Mouse (Mus musculus) ES-Bruce4 (cell line): Measurements from ENCODE around the gene Pink1. TPM values are rescaled to one million over a fixed set of nuclear protein-coding genes. Genes with fewer than 3 reads are reported as not detected.

Experiments
- H3K27ac ChIP-seq: 2 replicates; pipeline ENCODE4 v1.5.1; 2012; ENCODE audit warnings: low read length, inconsistent platforms; ENCODE audit not compliant: insufficient read depth
- H3K27me3 ChIP-seq: 2 replicates; pipeline ENCODE4 v1.6.1; 2012; ENCODE audit warnings: mild to moderate bottlenecking, low read length, inconsistent platforms; ENCODE audit not compliant: control insufficient read depth, poor library complexity, insufficient read depth, severe bottlenecking
- H3K36me3 ChIP-seq: 2 replicates; pipeline ENCODE4 v1.6.1; 2012; ENCODE audit warnings: inconsistent platforms, mild to moderate bottlenecking, low read length, moderate library complexity; ENCODE audit not compliant: control insufficient read depth, poor library complexity, insufficient read depth, severe bottlenecking
- H3K4me1 ChIP-seq: one replicate; pipeline ENCODE4 v1.8.1; 2011; ENCODE audit warnings: low read length; ENCODE audit not compliant: control insufficient read depth, insufficient read depth
- H3K4me3 ChIP-seq: 2 replicates; pipeline ENCODE4 v1.5.1; 2011; ENCODE audit warnings: low read depth, mild to moderate bottlenecking, low read length
- H3K9ac ChIP-seq: 2 replicates; pipeline ENCODE4 v1.6.1; 2012; ENCODE audit warnings: low read depth, mild to moderate bottlenecking, inconsistent platforms; ENCODE audit not compliant: poor library complexity, severe bottlenecking
- H3K9me3 ChIP-seq: replicated peaks from 2 replicates; pipeline ENCODE4 v1.6.1; 2012; ENCODE audit warnings: mild to moderate bottlenecking, low read length, inconsistent platforms; ENCODE audit not compliant: control insufficient read depth, poor library complexity, insufficient read depth, severe bottlenecking
- CTCF ChIP-seq: IDR thresholded peaks from one replicate; pipeline ENCODE4 v1.8.1; 2011; ENCODE audit warnings: low read depth, low read length
- EP300 ChIP-seq: IDR thresholded peaks from 2 replicates; pipeline ENCODE4 v1.6.1; 2011; ENCODE audit warnings: low read depth, low read length; ENCODE audit not compliant: insufficient read depth
- POLR2A ChIP-seq: IDR thresholded peaks from one replicate; pipeline ENCODE4 v1.8.1; 2011; ENCODE audit warnings: low read length; ENCODE audit not compliant: insufficient read depth
- polyA plus RNA-seq: library from polyadenylated mRNA; stranded (reverse); fragments of >200 nt; gene quantifications from 2 replicates; pipeline ENCODE4 v1.2.4, GENCODE M21; 2011; ENCODE audit warnings: low read depth; ENCODE audit not compliant: missing spikeins, insufficient read depth, insufficient read length

Pink1 gene
- polyA plus RNA-seq, 1 experiment = 23.4 TPM

- TF ChIP-seq CTCF (no peak), EP300 (no peak), POLR2A (no peak)
- no peak overlapping the region for H3K4me3 ChIP-seq
- no peaks in the 10 kb centered on the region for H3K36me3 ChIP-seq
- no peaks in the 10 kb centered on the region for H3K27me3 ChIP-seq
- H3K4me1 ChIP-seq = no peaks in the 10 kb centered on the region
- H3K9ac ChIP-seq = no peak overlapping the region
- H3K27ac ChIP-seq = no peak overlapping the region
- no peaks in the 10 kb centered on the region for H3K9me3 ChIP-seq
These were observed 13.9 kb upstream of the Pink1 start for GRCm38 (mm10) chr4:138339963-138340362.

GRCm38 (mm10) chr4:138337341-138337740, 11.2 kb upstream of the Pink1 start:
- TF ChIP-seq EP300 (no peak), CTCF (no peak), POLR2A (no peak)
- Histone ChIP-seq H3K27ac (no peak overlapping the region), H3K36me3 (no peaks in the 10 kb centered on the region), H3K27me3 (no peaks in the 10 kb centered on the region), H3K9ac (no peak overlapping the region), H3K9me3 (no peaks in the 10 kb centered on the region), H3K4me3 (no peak overlapping the region), H3K4me1 (no peaks in the 10 kb centered on the region)

- Histone ChIP-seq H3K4me3 (no peak overlapping the region), H3K9ac (no peak overlapping the region), H3K27me3 (no peaks in the 10 kb centered on the region), H3K36me3 (no peaks in the 10 kb centered on the region), H3K27ac (no peak overlapping the region), H3K9me3 (no peaks in the 10 kb centered on the region), H3K4me1 (no peaks in the 10 kb centered on the region)
- no peak for TF ChIP-seq POLR2A
These were observed 10.8 kb upstream of the Pink1 start for GRCm38 (mm10) chr4:138336876-138337275.

- Histone ChIP-seq H3K4me3 (no peak overlapping the region), H3K9ac (no peak overlapping the region), H3K27me3 (no peaks in the 10 kb centered on the region), H3K27ac (no peak overlapping the region), H3K36me3 (no peaks in the 10 kb centered on the region), H3K9me3 (no peaks in the 10 kb centered on the region), H3K4me1 (no peaks in the 10 kb centered on the region)
- TF ChIP-seq CTCF = no peak
- no peak for TF ChIP-seq POLR2A
- no peak for TF ChIP-seq EP300
These were observed 9.5 kb upstream of the Pink1 start for GRCm38 (mm10) chr4:138335648-138336047.

- no peaks in the 10 kb centered on the region for H3K4me1 ChIP-seq
- no peak overlapping the region for H3K27ac ChIP-seq
- no peaks in the 10 kb centered on the region for H3K27me3 ChIP-seq
- no peak for TF ChIP-seq POLR2A
- no peak for TF ChIP-seq EP300
- no peak for TF ChIP-seq CTCF
- no peaks in the 10 kb centered on the region for H3K9me3 ChIP-seq
- H3K4me3 ChIP-seq = no peak overlapping the region
- no peak overlapping the region for H3K9ac ChIP-seq
- H3K36me3 ChIP-seq = no peaks in the 10 kb centered on the region
These were observed 8.9 kb upstream of the Pink1 start for GRCm38 (mm10) chr4:138335036-138335435.

GRCm38 (mm10) chr4:138333135-138333534, 7.0 kb upstream of the Pink1 start:
- Histone ChIP-seq H3K4me1 (no peaks in the 10 kb centered on the region), H3K9ac (no peak overlapping the region), H3K27ac (no peak overlapping the region), H3K27me3 (no peaks in the 10 kb centered on the region), H3K9me3 (no peaks in the 10 kb centered on the region), H3K4me3 (no peak overlapping the region), H3K36me3 (no peaks in the 10 kb centered on the region)
- TF ChIP-seq EP300 = no peak
- no peak for TF ChIP-seq CTCF
- TF ChIP-seq POLR2A = no peak

- no peak for TF ChIP-seq POLR2A
- no peak for TF ChIP-seq EP300
- no peak for TF ChIP-seq CTCF
- H3K4me1 ChIP-seq = no peaks in the 10 kb centered on the region
- H3K36me3 ChIP-seq = no peaks in the 10 kb centered on the region
- no peak overlapping the region for H3K27ac ChIP-seq
- no peak overlapping the region for H3K4me3 ChIP-seq
- no peak overlapping the region for H3K9ac ChIP-seq
- H3K9me3 ChIP-seq = no peaks in the 10 kb centered on the region
- no peaks in the 10 kb centered on the region for H3K27me3 ChIP-seq
These were observed 5.5 kb upstream of the Pink1 start for GRCm38 (mm10) chr4:138331647-138332046.
